ENCODE assay signal across 10 mouse cellular contexts in genomic region chr11:96968476-96968875, GRCm38 (mm10). TPM values are rescaled to one million over a fixed set of nuclear protein-coding genes. Genes with fewer than 3 reads are reported as not detected.
DNase-seq lines count a peak whose midpoint lies in the region; ATAC-seq and TF ChIP-seq lines count a peak whose summit lies in the region.
"Had no signal": no experiment of that assay in that cellular context is flagged by ENCODE, and none has a peak within 500 bp of the region (broad histone marks: within the 10 kb centered on the region; RNA-seq: fewer than 3 reads in every experiment).

No protein-coding gene starts in this region.

- no peak for TF ChIP-seq POLR2A in liver, adult 2 months (IDR thresholded peaks at IDR 0.05; ENCODE audit: extremely low read depth, insufficient read depth, low read length)
- TF ChIP-seq POLR2A in small intestine, adult 2 months (IDR thresholded peaks at IDR 0.05; ENCODE audit: low read depth, low read length): no peak

- TF ChIP-seq CTCF in liver, adult 2 months (IDR thresholded peaks at IDR 0.05; ENCODE audit: low read depth, low read length): no peak
- no peak for TF ChIP-seq CTCF in heart, postnatal 0 days (IDR thresholded peaks at IDR 0.05; ENCODE audit: low read depth)
- TF ChIP-seq CTCF in small intestine, adult 2 months (IDR thresholded peaks at IDR 0.05; ENCODE audit: extremely low read depth, insufficient read length, insufficient replicate concordance, low read depth, low read length): no peak

- H3K9me3 ChIP-seq in heart, postnatal 0 days (replicated peaks; ENCODE audit: control insufficient read depth, low read length): no peaks in the 10 kb centered on the region

- H3K4me2 ChIP-seq in heart, postnatal 0 days (ENCODE audit: low read depth, low read length): peak overlapping the region; percentile 46

- WGBS in liver, adult 2 months: 50% methylated on average over 6 of the region's 6 CpGs
- WGBS in heart, postnatal 0 days: 20% methylated on average over 6 of the region's 6 CpGs
- WGBS in small intestine, adult 2 months: 51% methylated on average over 6 of the region's 6 CpGs

- H3K79me2 ChIP-seq in liver, adult 2 months (ENCODE audit: control insufficient read depth, insufficient read depth, low read length): peaks cover 7% of the 10 kb centered on the region; the same call in 1 of the 2 replicates

- no peaks in the 10 kb centered on the region for H3K36me3 ChIP-seq in liver, adult 2 months (ENCODE audit: control insufficient read depth, insufficient read depth, low read length)
- H3K36me3 ChIP-seq in heart, postnatal 0 days (replicated peaks; ENCODE audit: control insufficient read depth, insufficient read depth, low read length): no peaks in the 10 kb centered on the region
- no peaks in the 10 kb centered on the region; the same call in 1 of the 2 replicates for H3K36me3 ChIP-seq in small intestine, adult 2 months (ENCODE audit: control insufficient read depth, insufficient read depth, low read length)

- TF ChIP-seq EP300 in heart, postnatal 0 days (IDR thresholded peaks at IDR 0.05; ENCODE audit: low read depth): no peak

- H3K27ac ChIP-seq in liver, adult 2 months (replicated peaks; ENCODE audit: insufficient read depth, low read depth, low read length): peak overlapping the region; percentile 43
- peak overlapping the region; percentile 99 for H3K27ac ChIP-seq in heart, postnatal 0 days (ENCODE audit: low read depth)
- H3K27ac ChIP-seq in small intestine, adult 2 months (ENCODE audit: insufficient read depth, low read depth, low read length): peak overlapping the region; percentile 96; the same call in 1 of the 2 replicates

- peak; percentile 25 for DNase-seq in adrenal gland, postnatal 14 days
- DNase-seq in adrenal gland, postnatal 36 days: no peak
- DNase-seq in liver, adult 2 months (ENCODE audit: extremely low read depth, low read depth, low spot score): no peak
- no peak for DNase-seq in liver
- no peak for DNase-seq in heart, postnatal 0 days (ENCODE audit: low spot score)
- DNase-seq in cerebellum, adult 11-12 months: no peak
- no peak for DNase-seq in layer of hippocampus, postnatal 10 days (ENCODE audit: low spot score in 2 of 2)

- H3K4me1 ChIP-seq in liver, adult 2 months (ENCODE audit: control insufficient read depth, insufficient read depth, low read length): peaks cover 20% of the 10 kb centered on the region
- peaks cover 64% of the 10 kb centered on the region for H3K4me1 ChIP-seq in heart, postnatal 0 days (ENCODE audit: control insufficient read depth, insufficient read depth)
- H3K4me1 ChIP-seq in small intestine, adult 2 months (ENCODE audit: control insufficient read depth, insufficient read depth, insufficient read length, low read length): peaks cover 20% of the 10 kb centered on the region; the same call in 1 of the 2 replicates

- peak overlapping the region; percentile 5; the same call in 1 of the 2 replicates for H3K9ac ChIP-seq in liver, adult 2 months (ENCODE audit: low read depth, low read length)
- peak overlapping the region; percentile 22 for H3K9ac ChIP-seq in heart, postnatal 0 days (replicated peaks; ENCODE audit: low read depth, low read length)

- H3K4me3 ChIP-seq in liver, adult 2 months (ENCODE audit: insufficient read depth, low read depth, low read length): no peak overlapping the region
- H3K4me3 ChIP-seq in heart, postnatal 0 days (ENCODE audit: low read depth, low read length): no peak overlapping the region
- H3K4me3 ChIP-seq in small intestine, adult 2 months (ENCODE audit: low read depth, low read length): no peak overlapping the region

- ATAC-seq in heart, postnatal 0 days (ENCODE audit: insufficient read depth, low read depth): no peak

- H3K27me3 ChIP-seq in liver, adult 2 months (ENCODE audit: control insufficient read depth, insufficient read depth, low read length): no peaks in the 10 kb centered on the region
- H3K27me3 ChIP-seq in heart, postnatal 0 days (ENCODE audit: control insufficient read depth, insufficient read depth, low read length): no peaks in the 10 kb centered on the region
- no peaks in the 10 kb centered on the region for H3K27me3 ChIP-seq in small intestine, adult 2 months (ENCODE audit: control insufficient read depth, insufficient read depth, low read length)

RNA-seq across cellular contexts. Expression of gene Sp2, which starts 14.3 kb away (rescaled TPM):
- 15.5 and 18.3 TPM in 2 replicates for total RNA-seq in adrenal gland, postnatal 14 days (2021)
- 10 to 100 TPM; 14.5 to 16.6 TPM for total RNA-seq in adrenal gland, postnatal 36 days (2021)
- 0.28 and 0.54 TPM in 2 replicates for total RNA-seq in liver, adult 2 months (2014; rRNA removed)
- polyA plus RNA-seq in liver, adult 2 months (2012; rRNA removed): 3.4 and 3.8 TPM in 2 replicates
- total RNA-seq in heart, postnatal 0 days (2014; rRNA removed; ENCODE audit: low replicate concordance): 6.2 and 6.8 TPM in 2 replicates
- polyA plus RNA-seq in heart, postnatal 0 days (2015; fragmentation: Nextera tagmentation; extraction: Ambion mirVana): 8.9 and 9.0 TPM in 2 replicates
- 11.0 and 20.1 TPM in 2 replicates for polyA plus RNA-seq in small intestine, adult 2 months (2012; rRNA removed)
- total RNA-seq in layer of hippocampus, postnatal 10 days (2021): 10 to 100 TPM; 11.5 to 12.0 TPM

RNA-seq across cellular contexts. Expression of gene Pnpo, which starts 24.7 kb away (rescaled TPM):
- 28.3 and 31.9 TPM in 2 replicates for total RNA-seq in adrenal gland, postnatal 14 days (2021)
- 10 to 100 TPM; 29.6 to 34.2 TPM for total RNA-seq in adrenal gland, postnatal 36 days (2021)
- total RNA-seq in liver, adult 2 months (2014; rRNA removed): 113 and 126 TPM in 2 replicates
- polyA plus RNA-seq in liver, adult 2 months (2012; rRNA removed): 170 and 175 TPM in 2 replicates
- 20.9 and 27.3 TPM in 2 replicates for total RNA-seq in heart, postnatal 0 days (2014; rRNA removed; ENCODE audit: low replicate concordance)
- 25.0 and 28.1 TPM in 2 replicates for polyA plus RNA-seq in heart, postnatal 0 days (2015; fragmentation: Nextera tagmentation; extraction: Ambion mirVana)
- polyA plus RNA-seq in small intestine, adult 2 months (2012; rRNA removed): 28.4 and 44.6 TPM in 2 replicates
- total RNA-seq in layer of hippocampus, postnatal 10 days (2021): 10 to 100 TPM; 28.0 to 28.8 TPM

RNA-seq across cellular contexts. Expression of gene Prr15l, which starts 40.6 kb away (rescaled TPM):
- total RNA-seq in adrenal gland, postnatal 14 days (2021): 0.37 TPM in 1 of 2 replicates, not detected in the other
- under 1 TPM; 0.16 to 0.66 TPM for total RNA-seq in adrenal gland, postnatal 36 days (2021)
- 0.34 and 0.46 TPM in 2 replicates for total RNA-seq in liver, adult 2 months (2014; rRNA removed)
- polyA plus RNA-seq in liver, adult 2 months (2012; rRNA removed): 0.60 and 0.64 TPM in 2 replicates
- total RNA-seq in heart, postnatal 0 days (2014; rRNA removed; ENCODE audit: low replicate concordance): 0.39 TPM in 1 of 2 replicates, not detected in the other
- 1.2 and 1.3 TPM in 2 replicates for polyA plus RNA-seq in heart, postnatal 0 days (2015; fragmentation: Nextera tagmentation; extraction: Ambion mirVana)
- polyA plus RNA-seq in small intestine, adult 2 months (2012; rRNA removed): 56.6 and 137 TPM in 2 replicates
- total RNA-seq in layer of hippocampus, postnatal 10 days (2021): not detected
- total RNA-seq: common myeloid progenitor, adult 5-6 weeks; left cerebral cortex, postnatal 25 days had no signal

RNA-seq across cellular contexts. Expression of gene Sp6, which starts 44.7 kb away (rescaled TPM):
- total RNA-seq in adrenal gland, postnatal 14 days (2021): 0.22 and 0.30 TPM in 2 replicates
- total RNA-seq in adrenal gland, postnatal 36 days (2021): under 1 TPM; 0.16 to 0.23 TPM
- total RNA-seq in liver, adult 2 months (2014; rRNA removed): under 0.01 and 0.09 TPM in 2 replicates
- 0.04 and 0.05 TPM in 2 replicates for polyA plus RNA-seq in liver, adult 2 months (2012; rRNA removed)
- 0.04 and 0.19 TPM in 2 replicates for total RNA-seq in heart, postnatal 0 days (2014; rRNA removed; ENCODE audit: low replicate concordance)
- 0.08 TPM in 1 of 2 replicates, not detected in the other for polyA plus RNA-seq in heart, postnatal 0 days (2015; fragmentation: Nextera tagmentation; extraction: Ambion mirVana)
- 0.13 and 0.22 TPM in 2 replicates for polyA plus RNA-seq in small intestine, adult 2 months (2012; rRNA removed)
- total RNA-seq in layer of hippocampus, postnatal 10 days (2021): 1 to 10 TPM; 1.4 TPM

RNA-seq across cellular contexts. Expression of gene Cdk5rap3, which starts 52.2 kb away (rescaled TPM):
- 48.6 and 49.9 TPM in 2 replicates for total RNA-seq in adrenal gland, postnatal 14 days (2021)
- total RNA-seq in adrenal gland, postnatal 36 days (2021): 10 to 100 TPM; 44.1 to 58.8 TPM
- 44.1 and 52.2 TPM in 2 replicates for total RNA-seq in liver, adult 2 months (2014; rRNA removed)
- polyA plus RNA-seq in liver, adult 2 months (2012; rRNA removed): 36.6 and 50.5 TPM in 2 replicates
- total RNA-seq in heart, postnatal 0 days (2014; rRNA removed; ENCODE audit: low replicate concordance): 23.6 and 25.2 TPM in 2 replicates
- 45.1 and 46.7 TPM in 2 replicates for polyA plus RNA-seq in heart, postnatal 0 days (2015; fragmentation: Nextera tagmentation; extraction: Ambion mirVana)
- 23.2 and 33.1 TPM in 2 replicates for polyA plus RNA-seq in small intestine, adult 2 months (2012; rRNA removed)
- total RNA-seq in layer of hippocampus, postnatal 10 days (2021): 10 to 100 TPM; 53.4 to 59.6 TPM

Comparison
In these comparisons a context has a peak if more than half of its experiments do, and no peak if none do; other contexts are left out.
1. H3K27ac ChIP-seq: peak in every context shown above with its lines; median percentile 99 in heart, postnatal 0 days; 96 in small intestine, adult 2 months; 43 in liver, adult 2 months.